Mouse (Mus musculus) skeletal muscle tissue, adult 2 months (tissue): Measurements from ENCODE around the gene Abcd3.

ENCODE experiments used
- DNase-seq: peaks from one replicate; pipeline ENCODE4 v3.0.0-alpha.2; 2012; ENCODE audit warnings: low read depth, low spot score

The Abcd3 gene

GRCm38 (mm10) chr3:121814877-121815548 is at the start of gene Abcd3:
Abcd3 (minus strand) TSS chr3:121815302.
- peak; percentile 73 for DNase-seq

- DNase-seq, result no peak
Measured at GRCm38 (mm10) chr3:121859142-121859541, 44.0 kb upstream of the Abcd3 start.

- DNase-seq, result no peak
Measured at GRCm38 (mm10) chr3:121856131-121856530, 41.0 kb upstream of the Abcd3 start.

GRCm38 (mm10) chr3:121853781-121854520 is 38.8 kb upstream of the Abcd3 start:
- no peak for DNase-seq

GRCm38 (mm10) chr3:121852074-121852826 is 37.1 kb upstream of the Abcd3 start:
- DNase-seq, result no peak

- no peak for DNase-seq
Measured at GRCm38 (mm10) chr3:121851006-121851405, 35.9 kb upstream of the Abcd3 start.

GRCm38 (mm10) chr3:121850381-121850780 is 35.3 kb upstream of the Abcd3 start:
- no peak for DNase-seq

- DNase-seq, result no peak
Measured at GRCm38 (mm10) chr3:121847296-121847695, 32.2 kb upstream of the Abcd3 start.

- DNase-seq, result no peak
Measured at GRCm38 (mm10) chr3:121844658-121845057, 29.6 kb upstream of the Abcd3 start.

- no peak for DNase-seq
Measured at GRCm38 (mm10) chr3:121844013-121844412, 28.9 kb upstream of the Abcd3 start.

- DNase-seq, result no peak
Measured at GRCm38 (mm10) chr3:121843254-121843653, 28.2 kb upstream of the Abcd3 start.

GRCm38 (mm10) chr3:121842306-121842860 is 27.3 kb upstream of the Abcd3 start:
- DNase-seq, result no peak

- no peak for DNase-seq
Measured at GRCm38 (mm10) chr3:121841412-121842014, 26.4 kb upstream of the Abcd3 start.

GRCm38 (mm10) chr3:121840351-121840750 is 25.2 kb upstream of the Abcd3 start:
- no peak for DNase-seq

- DNase-seq, result no peak
Measured at GRCm38 (mm10) chr3:121834732-121835131, 19.6 kb upstream of the Abcd3 start.

GRCm38 (mm10) chr3:121834250-121834649 is 19.1 kb upstream of the Abcd3 start:
- no peak for DNase-seq

GRCm38 (mm10) chr3:121825092-121825491 is 10.0 kb upstream of the Abcd3 start:
- no peak for DNase-seq

- DNase-seq, result no peak
Measured at GRCm38 (mm10) chr3:121824319-121824718, 9.2 kb upstream of the Abcd3 start.

GRCm38 (mm10) chr3:121822643-121823042 is 7.5 kb upstream of the Abcd3 start:
- DNase-seq, result no peak

- no peak for DNase-seq
Measured at GRCm38 (mm10) chr3:121821559-121822143, 6.5 kb upstream of the Abcd3 start.

- no peak for DNase-seq
Measured at GRCm38 (mm10) chr3:121819693-121820200, 4.6 kb upstream of the Abcd3 start.
